Mouse (Mus musculus) layer of hippocampus, adult 18-20 months (tissue): ENCODE results near the gene Tcf7l1. TPM values are rescaled to one million over a fixed set of nuclear protein-coding genes. Genes with fewer than 3 reads are reported as not detected.

Source experiments
- DNase-seq, 2 experiments: peaks; one replicate each; pipeline ENCODE4 v3.0.0; 2022; ENCODE audit warnings: low spot score in 2 of 2
- total RNA-seq, 2 experiments: library from RNA; stranded (reverse); gene quantifications; 2 replicates each; pipeline ENCODE4 v1.2.3; 2021

The Tcf7l1 gene
- total RNA-seq, 2 experiments from 2014 or later = 3.2 to 3.5 TPM

DNA sequence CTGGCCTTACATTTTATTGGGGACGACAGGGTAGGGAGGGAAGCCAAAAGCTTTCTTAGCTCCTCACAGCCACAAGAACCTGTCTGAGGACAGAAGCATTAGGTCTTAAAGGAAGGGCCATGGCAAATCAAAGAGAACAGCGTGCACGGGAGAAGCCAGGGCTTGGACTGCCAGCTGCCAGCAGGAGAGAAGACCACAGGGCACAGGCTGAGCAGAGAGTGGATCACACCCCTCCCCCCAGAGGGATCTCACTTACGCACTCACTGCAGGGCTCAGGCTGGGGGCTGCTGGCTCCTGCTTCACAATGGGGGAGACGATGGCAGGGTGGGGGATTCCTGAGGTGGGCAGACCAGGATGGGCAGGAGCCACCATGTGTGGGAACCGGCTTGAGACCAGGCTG, 157.4 kb downstream of the Tcf7l1 start:
- DNase-seq = no peak

DNA sequence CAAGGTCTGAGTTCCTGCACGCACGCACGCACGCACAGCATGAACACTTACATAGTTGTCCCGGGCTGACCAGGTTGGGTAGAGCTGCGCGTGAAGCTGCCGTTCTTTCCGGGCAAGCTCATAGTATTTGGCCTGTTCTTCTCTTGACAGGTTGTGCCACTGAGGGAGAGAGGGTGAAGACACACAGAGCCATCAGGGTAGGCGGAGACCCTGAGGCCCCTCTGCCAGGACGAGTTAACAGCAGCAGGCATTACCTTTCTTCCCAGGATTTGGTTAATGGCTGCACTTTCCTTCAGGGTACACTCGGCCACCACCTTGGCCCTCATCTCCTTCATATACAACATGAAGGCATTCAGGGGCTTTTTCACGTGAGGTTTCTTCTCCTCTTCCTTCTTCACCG, 158.1 kb downstream of the Tcf7l1 start:
- DNase-seq = no peak

DNA sequence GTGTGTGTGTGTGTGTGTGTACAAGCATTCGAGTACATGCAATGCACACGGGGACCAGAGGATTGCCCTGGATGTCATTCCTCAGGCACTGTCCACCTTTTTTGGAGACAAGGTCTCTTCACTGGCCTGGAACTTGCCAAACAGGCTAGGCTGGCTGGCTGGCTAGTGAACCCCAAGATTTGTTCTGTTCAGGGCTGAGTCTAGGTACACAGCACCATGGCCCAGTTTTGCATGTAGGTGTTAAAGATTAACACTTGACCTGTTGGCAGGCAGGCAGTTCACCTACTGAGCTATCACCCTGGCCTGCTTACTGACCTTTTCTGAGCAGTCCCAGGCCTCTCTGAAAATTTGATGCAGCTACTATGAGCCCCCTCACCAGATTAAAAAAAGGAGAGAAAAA, 158.7 kb downstream of the Tcf7l1 start:
- DNase-seq = no peak

DNA sequence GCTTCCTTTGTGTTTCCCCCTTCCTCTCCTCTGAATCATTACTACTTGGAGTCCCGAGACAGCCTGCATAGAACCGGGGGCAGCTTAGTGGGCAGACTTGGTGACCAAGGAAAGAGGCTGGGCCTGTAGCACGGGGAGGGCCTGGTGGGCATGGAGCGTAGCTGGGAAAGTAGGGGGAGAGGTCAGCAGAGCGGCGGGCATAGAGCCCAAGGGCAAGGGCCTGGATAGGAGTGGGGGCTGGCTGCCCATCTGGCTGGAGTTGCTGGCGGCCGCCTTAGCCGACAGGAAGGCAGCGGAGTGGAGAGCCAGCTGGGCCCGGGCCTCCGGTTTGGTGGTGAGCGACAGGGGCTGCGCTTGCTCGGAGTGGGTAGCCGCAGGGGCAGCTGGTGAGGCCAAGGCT, 161.8 kb downstream of the Tcf7l1 start:
- no peak for DNase-seq

DNA sequence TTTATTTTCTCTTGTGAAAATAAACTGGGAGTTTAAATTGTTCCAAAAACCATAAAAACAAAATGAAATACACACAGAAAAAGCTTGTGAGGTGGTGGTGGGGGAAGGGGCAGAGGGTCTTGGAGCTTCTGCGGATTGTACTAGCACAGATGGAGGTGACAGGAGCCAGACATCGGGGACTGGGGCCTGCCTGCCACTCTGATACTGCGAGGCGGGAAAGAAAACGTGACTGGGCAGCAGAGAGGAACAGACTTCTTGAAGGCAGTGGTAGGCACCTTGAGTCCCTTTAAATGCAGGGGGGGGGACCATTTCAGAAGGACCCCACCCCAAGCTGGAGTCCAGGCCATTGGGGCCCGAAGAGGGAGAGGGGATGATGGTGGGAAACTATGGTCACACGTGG, 162.7 kb downstream of the Tcf7l1 start:
- no peak for DNase-seq

DNA sequence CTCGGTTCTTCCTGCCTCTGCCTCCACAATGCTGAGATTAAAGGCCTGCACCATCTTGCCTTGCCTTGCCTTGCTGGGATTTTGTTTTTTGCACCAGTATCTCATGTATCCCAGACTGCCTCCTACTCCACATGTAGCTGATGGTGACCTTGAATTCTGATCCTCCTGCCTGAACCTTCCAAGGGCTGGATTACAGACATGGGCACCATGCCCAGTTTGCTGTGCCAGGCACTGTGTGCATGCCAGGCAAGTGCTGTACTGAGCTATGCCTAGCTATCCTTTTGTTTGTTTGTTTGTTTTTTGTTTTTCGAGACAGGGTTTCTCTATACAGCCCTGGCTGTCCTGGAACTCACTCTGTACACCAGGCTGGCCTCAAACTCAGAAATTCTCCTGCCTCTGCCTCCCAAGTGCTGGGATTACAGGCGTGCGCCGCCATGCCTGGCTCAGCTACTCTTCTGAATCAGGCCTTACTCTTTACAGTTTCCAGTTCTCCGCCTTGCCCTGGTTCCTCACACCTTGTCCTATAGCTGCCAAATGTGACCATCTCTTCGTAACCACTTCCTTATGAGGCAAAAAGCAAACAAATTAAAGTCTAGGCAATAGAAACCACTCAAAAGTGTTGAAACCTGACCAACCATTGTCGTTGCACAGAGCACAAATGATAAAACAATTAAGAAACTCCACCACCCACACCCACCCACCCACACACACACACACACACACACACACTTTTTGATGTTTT, 165.2 kb downstream of the Tcf7l1 start:
- no peak for DNase-seq

DNA sequence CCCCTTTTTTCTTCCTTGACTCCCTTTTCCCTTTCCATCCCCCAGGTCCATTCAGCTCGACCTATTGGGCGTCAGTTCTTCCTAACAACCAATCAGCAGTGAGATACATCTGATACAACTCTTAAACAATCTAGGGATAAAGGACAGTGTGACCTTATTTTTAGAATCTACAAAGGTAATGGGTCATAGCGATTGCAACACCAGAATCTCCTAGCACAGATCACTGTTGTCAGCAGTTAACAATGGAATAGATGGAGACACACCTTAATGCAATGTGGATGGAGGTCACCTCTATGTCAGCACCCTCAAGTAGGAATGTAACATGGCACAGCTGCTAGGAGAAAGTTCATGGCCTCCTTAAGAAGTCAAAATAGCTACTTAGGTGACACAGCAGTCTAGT, 166.1 kb downstream of the Tcf7l1 start:
- no peak for DNase-seq

DNA sequence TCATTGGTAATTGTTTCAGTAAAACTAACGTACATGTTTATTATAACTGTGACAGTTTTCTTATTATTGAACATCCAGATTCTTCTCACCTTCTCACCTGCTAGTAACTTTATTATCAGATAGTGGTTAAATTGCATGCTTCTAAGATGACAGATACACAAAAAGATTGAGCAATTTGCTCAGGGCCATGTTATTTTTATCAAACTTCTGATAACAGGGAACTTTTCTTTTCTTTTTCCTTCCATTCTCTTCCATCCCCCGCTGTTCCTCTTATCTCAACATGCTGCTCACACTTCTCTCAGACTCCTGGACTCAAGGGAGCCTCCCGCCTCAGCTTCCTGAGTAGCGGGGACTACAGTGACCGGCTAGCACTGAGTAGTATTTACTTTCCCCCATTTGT, 168.1 kb downstream of the Tcf7l1 start:
- no peak for DNase-seq

DNA sequence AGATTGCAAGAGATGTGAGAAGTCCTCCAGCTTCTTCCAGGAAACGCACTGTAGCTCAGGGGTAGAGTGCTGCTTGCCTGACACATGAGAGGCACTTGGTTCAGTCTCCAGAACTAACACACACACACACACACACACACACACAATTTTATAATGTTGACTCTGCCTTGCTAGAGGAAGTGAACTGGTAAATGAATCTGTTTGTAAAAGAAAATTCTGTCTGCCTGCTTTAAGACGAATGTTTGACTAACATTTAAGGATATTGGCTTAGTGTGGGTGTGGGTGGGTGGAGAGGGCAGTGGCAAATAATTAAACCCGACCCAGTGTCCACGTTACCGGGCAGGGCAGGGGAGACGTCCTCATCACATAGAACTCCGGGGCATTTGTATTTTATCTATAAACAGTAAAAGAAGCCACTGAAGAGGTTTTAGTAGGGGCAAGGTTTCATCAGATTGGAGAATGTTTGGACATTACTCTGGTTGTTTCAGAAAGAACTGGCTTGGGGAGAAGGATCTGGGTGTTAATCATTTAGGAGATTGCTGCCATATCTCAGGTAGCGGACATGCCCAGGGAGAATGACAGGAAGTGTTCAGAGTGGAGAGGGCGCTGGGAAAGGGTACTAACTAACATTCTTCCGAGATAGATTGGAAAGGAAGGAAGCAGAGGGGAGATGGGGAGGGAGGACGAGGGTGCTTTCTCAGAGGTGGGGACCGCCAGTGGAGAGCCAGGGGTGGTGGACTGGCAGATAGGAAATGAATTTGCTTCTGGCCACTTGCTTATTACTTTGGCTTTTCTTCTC, 169.1 kb downstream of the Tcf7l1 start:
- DNase-seq = no peak

GRCm38 (mm10) chr6:72616643-72617288, 172.3 kb downstream of the Tcf7l1 start, which contains the start of gene Tgoln1:
TSS of gene Tgoln1 (minus strand) at chr6:72617000.
- peak; percentile 89 to 96 for DNase-seq

DNA sequence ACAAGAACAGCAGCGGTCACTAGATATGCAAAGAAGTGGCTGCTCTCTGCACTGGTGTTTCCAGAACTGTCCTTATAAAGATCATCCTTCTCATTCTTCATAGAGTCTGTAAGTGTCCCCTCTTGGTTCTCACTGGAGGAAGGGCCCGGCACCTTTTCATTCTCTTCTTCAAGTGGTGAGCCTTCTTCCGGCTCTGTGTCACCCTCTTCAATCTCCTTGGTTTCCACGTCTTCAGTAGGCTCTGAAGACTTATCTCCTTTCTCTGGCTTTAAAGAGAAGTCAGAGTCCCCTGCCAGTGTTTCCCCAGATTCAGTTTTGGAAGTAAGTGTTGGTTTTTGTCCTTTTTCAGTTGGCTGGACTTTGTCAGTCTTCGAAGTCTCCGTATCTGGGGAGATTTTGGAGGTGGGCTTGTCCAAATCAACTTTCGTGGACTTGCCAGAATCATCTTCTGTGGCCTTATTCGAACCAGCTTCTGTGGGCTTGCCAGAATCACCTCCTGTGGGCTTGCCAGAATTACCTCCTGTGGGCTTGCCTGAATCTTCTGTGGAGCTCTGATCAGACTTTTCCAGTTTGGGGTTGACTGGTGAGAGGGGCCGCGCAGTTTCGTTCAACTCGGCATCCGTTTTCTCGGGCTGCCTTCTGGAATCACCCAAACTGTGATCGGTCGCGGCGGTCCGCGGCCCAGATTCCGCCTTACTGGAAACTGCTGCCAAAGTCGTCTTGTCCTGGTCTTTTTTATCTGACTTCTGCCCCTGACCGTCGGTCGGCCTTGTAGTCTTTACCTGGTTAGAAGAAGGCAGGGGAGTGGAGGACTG, 173.3 kb downstream of the Tcf7l1 start:
- no peak for DNase-seq

DNA sequence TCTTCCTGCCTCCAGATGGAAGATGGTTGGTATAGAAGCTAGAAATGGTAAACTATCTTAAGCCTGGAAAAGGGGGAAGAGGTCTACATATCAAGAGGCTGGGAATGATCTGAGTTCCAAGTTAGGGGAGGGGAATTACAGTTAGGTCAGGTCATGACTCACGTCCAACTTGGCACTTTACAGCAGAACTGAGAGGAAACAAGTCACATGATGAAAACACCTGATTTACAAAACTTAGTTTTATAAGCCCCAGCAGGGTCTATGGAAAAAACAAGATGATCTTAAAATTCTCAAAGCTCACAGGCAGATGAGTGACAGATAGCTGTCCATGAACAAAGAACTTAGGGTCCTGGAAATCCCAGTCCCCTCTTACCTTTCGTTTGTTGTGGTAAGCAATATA, 173.9 kb downstream of the Tcf7l1 start:
- DNase-seq = no peak

GRCm38 (mm10) chr6:72610261-72610660, 178.8 kb downstream of the Tcf7l1 start:
- DNase-seq = no peak

- DNase-seq = no peak
Measured at GRCm38 (mm10) chr6:72608662-72609184, 180.3 kb downstream of the Tcf7l1 start.

DNA sequence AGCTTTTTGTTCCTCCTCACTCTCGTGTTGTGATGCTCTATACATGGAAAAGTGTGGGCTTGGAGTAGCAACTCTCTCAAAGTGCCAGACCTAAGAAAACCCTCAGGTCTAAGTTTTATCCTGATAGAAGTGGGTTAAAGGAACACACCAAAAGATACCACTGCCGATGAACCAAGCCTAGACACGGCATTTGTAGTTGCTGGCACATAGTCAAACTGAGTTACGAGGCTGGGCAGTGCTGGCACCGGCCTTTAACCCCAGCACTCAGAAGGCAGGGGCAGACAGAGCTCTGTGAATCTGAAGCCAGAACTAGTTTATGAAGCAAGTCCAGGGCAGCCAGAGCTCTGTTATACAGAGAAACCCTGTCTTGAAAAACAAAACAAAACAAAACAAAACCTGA, 181.4 kb downstream of the Tcf7l1 start:
- no peak for DNase-seq

DNA sequence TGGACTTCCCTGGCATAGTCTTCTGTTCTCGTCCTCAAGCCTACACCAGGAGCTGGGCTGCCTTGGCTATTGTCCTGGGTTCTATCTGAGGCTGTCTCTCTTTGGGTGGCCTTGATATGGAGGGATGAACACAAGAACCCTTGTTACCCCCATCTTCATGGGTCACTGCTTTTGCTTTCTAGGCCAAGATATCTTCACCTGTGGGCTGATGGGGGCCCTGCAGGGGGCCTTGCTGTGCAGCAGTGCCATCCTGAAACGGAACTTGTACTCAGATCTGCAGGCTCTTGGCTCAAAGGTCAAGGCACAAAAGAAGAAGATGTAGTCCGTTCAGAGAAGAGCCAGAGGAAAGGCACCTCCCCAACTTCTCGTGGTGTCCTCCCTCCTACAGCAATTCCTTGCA, 182.0 kb downstream of the Tcf7l1 start:
- no peak for DNase-seq

GRCm38 (mm10) chr6:72604066-72604465, 185.0 kb downstream of the Tcf7l1 start:
- DNase-seq = no peak

GRCm38 (mm10) chr6:72601732-72602131, 187.3 kb downstream of the Tcf7l1 start:
- DNase-seq = peak; percentile 56 to 90

- DNase-seq = no peak
Measured at GRCm38 (mm10) chr6:72600771-72601170, 188.3 kb downstream of the Tcf7l1 start.

DNA sequence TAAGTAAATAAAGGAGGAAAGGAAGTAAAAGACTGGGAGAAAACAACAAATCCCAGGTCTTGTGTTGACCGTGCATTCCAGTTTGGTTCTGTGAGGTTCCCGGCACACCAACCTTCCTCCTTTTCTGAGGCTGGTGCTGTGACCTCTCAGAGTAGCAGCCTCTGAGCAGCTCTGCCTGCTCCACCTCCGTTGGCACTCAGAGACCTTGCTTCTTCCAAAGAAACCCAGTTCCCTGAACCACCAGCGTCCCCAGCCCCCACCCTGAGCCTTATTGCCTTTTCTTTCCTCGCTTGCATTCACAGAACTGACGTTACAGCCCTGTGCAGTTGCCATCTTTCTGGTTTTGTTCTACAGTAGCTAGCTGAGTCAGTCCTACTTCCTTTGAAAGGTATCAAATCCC, 188.8 kb downstream of the Tcf7l1 start:
- DNase-seq = no peak
